Mouse (Mus musculus): Measurements from ENCODE around the gene Sulf2. TPM values are rescaled to one million over a fixed set of nuclear protein-coding genes. Genes with fewer than 3 reads are reported as not detected.
"Not testable (repeated sequence)": the region's sequence is repeated elsewhere in the genome, so short reads cannot be mapped to it uniquely, and the experiment has no call there.

Sulf2 gene
- 10 to 100 TPM; 35.9 to 47.8 (median 41.1) TPM for total RNA-seq (2022)

DNA sequence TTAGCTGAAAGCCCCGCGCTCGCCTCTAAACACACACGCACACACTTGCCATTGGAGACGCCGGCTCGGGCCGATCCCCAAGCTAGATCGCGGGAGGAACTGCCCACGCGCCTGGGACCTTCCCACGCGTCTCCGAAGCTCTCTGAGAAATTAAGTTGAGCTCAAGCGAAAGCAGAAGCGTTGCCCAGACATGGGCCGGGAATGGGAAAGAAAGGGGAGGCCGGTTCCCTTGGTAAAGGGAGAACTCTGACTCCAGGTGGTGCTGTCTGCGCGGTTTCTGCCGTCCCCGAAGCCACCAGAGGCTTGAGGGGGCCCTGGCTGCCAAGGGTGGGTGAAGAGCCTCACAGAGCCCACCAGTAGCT is at the start of gene Sulf2:
Gene Sulf2 (minus strand): TSS at position 210 of the 362 bp plus-strand sequence.
- peak; percentile 82 for DNase-seq (ENCODE audit: low spot score)

DNA sequence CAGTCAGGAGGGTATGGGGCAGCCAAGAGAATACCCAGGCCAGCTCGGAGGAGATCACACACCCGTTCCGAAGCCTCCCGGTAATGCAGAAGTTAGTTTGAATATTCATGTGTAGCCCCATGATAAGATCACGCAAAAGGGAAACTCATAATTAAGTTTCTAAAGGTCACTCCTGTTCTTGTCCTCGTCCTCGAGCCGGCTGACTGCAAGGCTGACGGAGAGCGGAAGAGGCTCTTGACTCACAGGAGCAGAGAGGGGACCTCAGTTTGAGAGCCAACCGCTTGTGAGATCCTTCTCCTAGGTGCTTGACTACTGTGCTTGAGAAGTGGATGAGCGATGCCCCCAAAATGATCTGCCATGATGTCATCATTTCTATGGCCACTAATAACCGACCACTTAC is 48.7 kb upstream of the Sulf2 start:
- DNase-seq (ENCODE audit: low spot score) = no peak

- DNase-seq (ENCODE audit: low spot score) = no peak
Measured at GRCm38 (mm10) chr2:166203647-166204046, 48.2 kb upstream of the Sulf2 start.

GRCm38 (mm10) chr2:166197964-166198363 is 42.5 kb upstream of the Sulf2 start:
- DNase-seq (ENCODE audit: low spot score) = no peak

DNA sequence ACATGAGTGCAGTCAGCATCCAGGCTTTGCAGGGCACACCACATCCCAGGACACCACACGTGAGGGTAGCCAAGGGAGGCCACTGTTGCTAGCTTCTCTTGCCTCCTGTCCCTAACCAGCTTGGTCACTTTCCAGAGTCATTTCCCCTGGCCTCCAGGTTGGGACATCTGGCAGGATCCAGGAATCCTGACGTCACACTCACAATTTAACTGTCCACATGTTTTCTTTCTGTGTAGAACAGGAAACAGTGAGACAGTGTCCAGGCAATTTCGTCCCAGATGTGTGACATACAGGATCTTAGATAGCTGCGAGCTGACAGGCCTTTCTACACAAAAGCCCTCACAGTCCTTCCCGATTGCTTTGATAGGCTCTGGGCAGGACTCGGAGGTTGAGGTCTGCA is 41.6 kb upstream of the Sulf2 start:
- DNase-seq (ENCODE audit: low spot score) = peak; percentile 43

DNA sequence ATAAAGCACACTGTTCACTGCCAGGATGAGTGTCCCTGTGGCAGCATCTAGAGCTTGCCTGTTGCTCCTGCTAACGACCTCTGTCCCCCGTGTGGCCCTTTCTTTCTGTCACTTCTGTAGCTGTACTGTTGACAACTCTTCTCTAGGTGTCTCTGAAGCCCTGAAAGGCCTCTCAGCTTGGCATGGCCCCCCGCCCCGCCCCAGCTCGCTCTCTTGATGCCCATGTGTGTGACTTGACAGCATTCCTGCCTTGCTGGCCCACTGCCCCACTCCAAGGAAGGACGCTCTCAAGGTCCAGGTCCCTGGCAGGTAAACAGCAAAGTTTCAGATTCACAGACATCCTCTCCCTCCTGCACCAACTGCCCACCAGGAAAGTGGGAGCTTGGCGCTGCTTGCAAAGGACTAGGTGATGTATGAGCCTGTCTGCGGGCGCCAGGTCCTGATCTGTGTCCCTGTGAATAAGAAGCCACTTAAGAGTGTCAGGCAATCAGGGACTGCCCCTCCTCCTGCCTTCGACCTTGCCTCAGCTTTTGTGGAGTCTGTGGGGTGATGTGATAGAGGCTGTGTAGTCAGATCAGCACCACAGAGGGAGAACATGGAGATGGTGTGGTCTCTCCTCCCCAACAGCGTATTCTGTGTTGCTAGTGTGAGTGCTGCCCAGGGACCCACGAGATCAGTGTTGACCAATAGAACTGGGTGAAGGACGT is 40.8 kb upstream of the Sulf2 start:
- DNase-seq (ENCODE audit: low spot score) = no peak

DNA sequence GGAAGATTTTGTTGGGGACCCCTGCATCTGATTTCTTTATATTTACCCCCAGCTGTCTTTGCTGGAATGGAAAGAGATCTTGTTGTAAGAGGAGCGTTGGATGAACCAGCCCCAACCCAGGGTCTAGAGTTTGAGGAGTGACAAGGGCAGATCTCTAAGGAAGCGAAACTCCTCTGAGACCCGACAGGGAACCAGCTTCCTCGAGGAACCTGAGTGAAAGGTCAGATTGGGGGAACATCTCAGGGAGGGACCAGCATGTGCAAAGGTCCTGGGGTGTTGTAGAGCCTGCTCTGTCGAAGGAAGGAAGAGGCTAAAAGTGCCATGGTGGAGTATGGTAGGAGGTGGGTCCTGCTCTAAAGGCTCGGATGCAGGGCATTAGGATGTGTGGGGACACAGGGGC is 39.6 kb upstream of the Sulf2 start:
- no peak for DNase-seq (ENCODE audit: low spot score)

GRCm38 (mm10) chr2:166194112-166194758 is 38.8 kb upstream of the Sulf2 start:
- DNase-seq (ENCODE audit: low spot score) = no peak

DNA sequence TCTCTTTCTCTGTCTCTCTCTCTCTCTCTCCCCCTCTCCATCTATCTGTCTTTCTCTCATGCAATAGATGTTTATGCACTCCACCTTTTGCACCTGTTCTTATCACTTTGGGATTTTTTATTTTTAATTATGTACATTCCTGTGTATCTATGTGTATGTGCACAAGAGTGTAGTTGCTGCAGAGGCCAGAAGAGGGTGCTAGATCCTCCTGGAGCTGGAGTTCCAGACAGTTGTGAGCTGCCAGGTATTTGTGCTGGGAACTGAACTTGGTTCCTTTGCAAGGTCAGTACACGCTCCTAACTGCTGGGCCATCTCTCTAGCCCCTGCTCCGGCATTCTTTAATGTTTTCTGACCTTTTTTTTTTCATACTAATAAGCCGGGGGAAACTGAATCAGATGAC is 38.0 kb upstream of the Sulf2 start:
- DNase-seq (ENCODE audit: low spot score) = no peak

- no peak for DNase-seq (ENCODE audit: low spot score)
Measured at GRCm38 (mm10) chr2:166190816-166191215, 35.4 kb upstream of the Sulf2 start.

- no peak for DNase-seq (ENCODE audit: low spot score)
Measured at GRCm38 (mm10) chr2:166189191-166189590, 33.7 kb upstream of the Sulf2 start.

DNA sequence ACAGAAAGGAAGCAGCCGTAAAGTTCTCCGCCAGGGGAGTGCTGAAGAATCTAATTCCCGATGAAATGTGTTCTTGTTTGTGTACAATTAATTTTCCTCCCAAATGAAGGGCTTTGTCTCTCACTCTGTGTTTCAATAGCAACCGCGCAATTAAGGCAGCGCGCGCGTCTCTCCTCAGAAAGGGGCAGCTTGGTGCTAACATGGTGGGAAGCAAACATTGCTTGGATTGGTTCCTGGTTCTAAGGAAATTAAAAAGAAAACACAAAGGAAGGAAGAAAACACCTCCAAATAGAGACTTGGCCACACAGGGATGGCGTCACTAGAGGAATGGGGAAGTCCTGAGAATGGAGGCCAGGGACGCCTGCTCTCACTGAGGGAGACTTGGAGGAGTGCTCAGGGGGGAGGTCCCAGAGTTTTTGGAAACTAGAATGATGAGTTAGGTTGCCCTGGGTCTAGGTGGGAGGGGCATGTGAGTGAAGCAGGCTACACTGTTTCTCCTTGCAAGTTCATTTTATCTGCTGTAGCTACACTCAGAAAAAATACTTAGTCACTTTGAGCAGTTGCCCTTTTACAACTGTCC is 32.5 kb upstream of the Sulf2 start:
- not testable (repeated sequence) for DNase-seq (ENCODE audit: low spot score)

DNA sequence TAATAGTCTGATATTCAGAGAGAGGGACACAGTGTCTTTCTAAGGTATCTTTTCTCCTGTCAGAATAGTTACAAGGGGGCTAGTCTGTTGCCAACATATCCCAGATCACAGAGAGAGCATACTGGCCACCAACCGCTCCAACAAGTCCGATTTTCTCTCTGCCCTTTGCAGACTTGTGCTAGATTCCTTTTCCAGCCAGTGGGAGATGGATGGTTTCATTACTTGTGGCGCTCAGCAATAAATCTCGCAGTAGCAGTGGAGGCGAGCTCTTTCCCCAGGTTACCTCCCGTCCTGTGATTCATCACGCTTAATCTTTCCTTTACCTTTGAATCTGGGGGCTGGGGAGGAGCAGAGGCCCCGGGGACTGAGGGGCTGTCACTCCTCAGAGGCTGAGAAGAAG is 31.9 kb upstream of the Sulf2 start:
- not testable (repeated sequence) for DNase-seq (ENCODE audit: low spot score)

DNA sequence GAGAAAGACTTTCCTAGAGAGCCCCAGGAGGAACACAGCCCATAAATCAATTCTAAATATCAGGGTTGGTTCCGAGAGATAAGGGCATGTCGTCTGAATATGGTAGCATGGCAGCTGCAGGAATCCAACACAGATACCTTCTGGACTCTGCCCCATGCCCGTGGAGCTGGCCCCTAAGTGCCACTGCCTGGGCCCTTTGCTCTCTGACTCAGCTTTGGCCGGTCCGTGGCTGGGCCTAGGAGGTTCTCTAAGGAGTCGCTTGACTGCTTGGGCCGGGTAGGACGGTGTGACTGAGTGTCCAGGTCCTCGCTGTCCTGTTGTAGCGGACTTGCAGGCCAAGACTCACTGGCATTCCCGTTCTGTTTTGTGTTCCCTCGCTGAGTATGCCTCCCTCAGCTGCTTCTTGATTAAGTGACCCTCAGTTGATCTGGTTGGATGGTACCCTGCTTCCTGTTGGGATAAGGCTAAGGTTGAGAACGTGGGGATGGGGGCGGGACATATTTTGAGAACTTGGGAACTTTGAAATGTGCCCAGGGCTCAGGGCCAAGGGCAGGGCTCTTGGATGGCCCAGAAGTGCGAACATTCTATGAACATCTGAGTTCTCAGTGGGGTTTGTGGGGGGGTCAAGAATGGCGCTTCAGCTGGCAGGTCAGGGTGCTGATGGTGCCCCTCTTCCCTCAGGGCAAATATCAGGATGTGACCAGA is 30.9 kb upstream of the Sulf2 start:
- DNase-seq (ENCODE audit: low spot score) = no peak

GRCm38 (mm10) chr2:166185768-166186167 is 30.3 kb upstream of the Sulf2 start:
- DNase-seq (ENCODE audit: low spot score) = no peak

GRCm38 (mm10) chr2:166184417-166184816 is 29.0 kb upstream of the Sulf2 start:
- DNase-seq (ENCODE audit: low spot score) = no peak

GRCm38 (mm10) chr2:166182009-166182685 is 26.7 kb upstream of the Sulf2 start:
- DNase-seq (ENCODE audit: low spot score) = no peak

- DNase-seq (ENCODE audit: low spot score) = peak; percentile 85
Measured at GRCm38 (mm10) chr2:166180744-166181508, 25.5 kb upstream of the Sulf2 start.

GRCm38 (mm10) chr2:166180136-166180649 is 24.7 kb upstream of the Sulf2 start:
- DNase-seq (ENCODE audit: low spot score) = no peak

GRCm38 (mm10) chr2:166179457-166180101 is 24.1 kb upstream of the Sulf2 start:
- peak; percentile 37 for DNase-seq (ENCODE audit: low spot score)

Measured in heart, adult 8-10 months (tissue).